22 mouse cellular contexts compared by ENCODE assay signal in the genomic region with DNA sequence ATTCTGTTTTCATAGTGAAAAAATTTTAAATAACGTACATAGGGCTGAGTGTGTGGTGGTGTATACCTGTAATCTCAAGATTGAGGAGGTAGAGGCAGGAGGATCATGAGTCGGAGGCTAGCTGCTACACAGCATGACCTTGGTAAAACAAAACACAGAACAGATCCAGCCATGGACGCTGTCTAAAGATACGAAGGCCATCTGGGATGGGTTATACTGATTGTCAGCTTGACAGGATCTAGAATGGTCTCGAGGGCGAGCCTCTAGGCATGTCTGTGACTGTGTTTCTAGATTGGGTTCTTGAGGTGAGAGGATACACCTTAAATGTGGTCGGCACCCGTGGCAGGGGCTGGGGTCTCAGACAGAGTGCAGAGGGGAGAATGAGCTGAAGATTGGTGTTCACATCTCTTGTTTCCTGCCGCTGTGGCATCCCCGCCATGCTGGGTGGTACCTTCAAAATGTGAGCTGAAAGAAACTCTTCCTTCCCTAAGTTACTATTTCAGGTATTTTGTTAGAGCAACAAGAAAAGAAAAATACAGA. TPM values are rescaled to one million over a fixed set of nuclear protein-coding genes. Genes with fewer than 3 reads are reported as not detected.
DNase-seq lines count a peak whose midpoint lies in the region; ATAC-seq and TF ChIP-seq lines count a peak whose summit lies in the region.
"Had no signal": no experiment of that assay in that cellular context is flagged by ENCODE, and none has a peak within 500 bp of the region (broad histone marks: within the 10 kb centered on the region; RNA-seq: fewer than 3 reads in every experiment).

No protein-coding gene starts in this region.

- no peak for ATAC-seq in embryonic facial prominence, embryonic 13.5 days (ENCODE audit: insufficient number of reproducible peaks, insufficient read depth, low FRiP score, low TSS enrichment, low read depth)
- no peak for ATAC-seq in heart, embryonic 16.5 days (replicated peaks; ENCODE audit: extremely low read depth, insufficient read depth, low FRiP score)
- no peak for ATAC-seq in lung, embryonic 15.5 days (ENCODE audit: borderline replicate concordance, extremely low read depth, low FRiP score, low TSS enrichment)
- ATAC-seq: CD4-positive, CD25-positive, alpha-beta regulatory T cell, adult 4 months; intestine, postnatal 0 days had no signal

- TF ChIP-seq POLR2A in lung, adult 2 months (IDR thresholded peaks at IDR 0.05; ENCODE audit: borderline replicate concordance, extremely low read depth, low read depth, low read length): no peak

- no peak overlapping the region for H3K4me3 ChIP-seq in embryonic facial prominence, embryonic 13.5 days
- H3K4me3 ChIP-seq in embryonic facial prominence, embryonic 10.5 days: no peak overlapping the region
- no peak overlapping the region for H3K4me3 ChIP-seq in heart, embryonic 10.5 days
- no peak overlapping the region for H3K4me3 ChIP-seq in heart, embryonic 16.5 days (ENCODE audit: low read length)
- H3K4me3 ChIP-seq in lung, embryonic 15.5 days: no peak overlapping the region
- no peak overlapping the region for H3K4me3 ChIP-seq in lung, adult 2 months (replicated peaks; ENCODE audit: extremely low read depth, low read depth, low read length)
- H3K4me3 ChIP-seq: forebrain, embryonic 12.5 days; gastrocnemius, adult 2 months; hindbrain, embryonic 10.5 days had no signal

- H3K4me1 ChIP-seq in embryonic facial prominence, embryonic 13.5 days: peaks cover 58% of the 10 kb centered on the region
- H3K4me1 ChIP-seq in embryonic facial prominence, embryonic 10.5 days: peaks cover 26% of the 10 kb centered on the region
- H3K4me1 ChIP-seq in heart, embryonic 10.5 days: peaks cover 42% of the 10 kb centered on the region
- peaks cover 33% of the 10 kb centered on the region for H3K4me1 ChIP-seq in heart, embryonic 16.5 days (ENCODE audit: control insufficient read depth, insufficient read depth, low read length)
- H3K4me1 ChIP-seq in lung, embryonic 15.5 days: peaks cover 38% of the 10 kb centered on the region
- peaks cover 6% of the 10 kb centered on the region for H3K4me1 ChIP-seq in lung, adult 2 months (ENCODE audit: control insufficient read depth, insufficient read depth, low read length)

- WGBS in embryonic facial prominence, embryonic 13.5 days: 59% methylated on average over 10 of the region's 10 CpGs
- WGBS in embryonic facial prominence, embryonic 10.5 days: 73% methylated on average over 10 of the region's 10 CpGs
- WGBS in heart, embryonic 10.5 days: 68% methylated on average over 10 of the region's 10 CpGs
- 57% methylated on average over 10 of the region's 10 CpGs for WGBS in heart, embryonic 16.5 days
- 74% methylated on average over 10 of the region's 10 CpGs for WGBS in lung, embryonic 15.5 days
- 83% methylated on average over 10 of the region's 10 CpGs for WGBS in lung, adult 2 months

- H3K36me3 ChIP-seq in embryonic facial prominence, embryonic 13.5 days: no peaks in the 10 kb centered on the region
- H3K36me3 ChIP-seq in embryonic facial prominence, embryonic 10.5 days (replicated peaks): no peaks in the 10 kb centered on the region
- H3K36me3 ChIP-seq in heart, embryonic 10.5 days: no peaks in the 10 kb centered on the region
- no peaks in the 10 kb centered on the region for H3K36me3 ChIP-seq in heart, embryonic 16.5 days (ENCODE audit: control insufficient read depth, insufficient read depth)
- no peaks in the 10 kb centered on the region for H3K36me3 ChIP-seq in lung, embryonic 15.5 days
- H3K36me3 ChIP-seq: forebrain, embryonic 12.5 days; G1E; hindbrain, embryonic 10.5 days had no signal

- H3K27me3 ChIP-seq in embryonic facial prominence, embryonic 13.5 days: peaks cover 6% of the 10 kb centered on the region
- peaks cover 42% of the 10 kb centered on the region for H3K27me3 ChIP-seq in embryonic facial prominence, embryonic 10.5 days (replicated peaks; ENCODE audit: low read depth, poor library complexity, severe bottlenecking)
- peaks cover 32% of the 10 kb centered on the region for H3K27me3 ChIP-seq in heart, embryonic 10.5 days (ENCODE audit: insufficient read depth, poor library complexity, severe bottlenecking)
- H3K27me3 ChIP-seq in heart, embryonic 16.5 days (ENCODE audit: control insufficient read depth, insufficient read depth, low read length): 0 out of 2 replicates have a peak, but pooled peaks cover 5% of the 10 kb centered on the region
- peaks cover 9% of the 10 kb centered on the region; the same call in 1 of the 2 replicates for H3K27me3 ChIP-seq in lung, embryonic 15.5 days

- no peaks in the 10 kb centered on the region for H3K9me3 ChIP-seq in embryonic facial prominence, embryonic 13.5 days
- H3K9me3 ChIP-seq in embryonic facial prominence, embryonic 10.5 days: no peaks in the 10 kb centered on the region
- no peaks in the 10 kb centered on the region for H3K9me3 ChIP-seq in heart, embryonic 10.5 days
- H3K9me3 ChIP-seq in heart, embryonic 16.5 days (replicated peaks; ENCODE audit: control insufficient read depth, low read length): no peaks in the 10 kb centered on the region
- H3K9me3 ChIP-seq in lung, embryonic 15.5 days: no peaks in the 10 kb centered on the region
- H3K9me3 ChIP-seq: forebrain, embryonic 12.5 days had no signal

- no peak overlapping the region for H3K27ac ChIP-seq in embryonic facial prominence, embryonic 13.5 days
- H3K27ac ChIP-seq in embryonic facial prominence, embryonic 10.5 days (replicated peaks): no peak overlapping the region
- no peak overlapping the region for H3K27ac ChIP-seq in heart, embryonic 10.5 days
- H3K27ac ChIP-seq in heart, embryonic 16.5 days (ENCODE audit: low read length): peak overlapping the region; percentile 85
- 0 out of 2 replicates have a peak overlapping the region, but pooled peaks have one; percentile 10 for H3K27ac ChIP-seq in lung, embryonic 15.5 days
- H3K27ac ChIP-seq: forebrain, embryonic 12.5 days; gastrocnemius, adult 2 months; hindbrain, embryonic 10.5 days; hindbrain, embryonic 14.5 days had no signal

- peak overlapping the region; percentile 41 for H3K4me2 ChIP-seq in embryonic facial prominence, embryonic 13.5 days
- no peak overlapping the region; the same call in 1 of the 2 replicates for H3K4me2 ChIP-seq in heart, embryonic 16.5 days (ENCODE audit: low read depth, low read length)
- H3K4me2 ChIP-seq in lung, embryonic 15.5 days: peak overlapping the region; percentile 22; the same call in 1 of the 2 replicates
- H3K4me2 ChIP-seq: forebrain, embryonic 12.5 days; hindbrain, embryonic 14.5 days had no signal

- intact Hi-C loops in heart, postnatal 25 days (cut with DNase I): no loop called here

- H3K9ac ChIP-seq in embryonic facial prominence, embryonic 13.5 days: no peak overlapping the region
- no peak overlapping the region for H3K9ac ChIP-seq in heart, embryonic 16.5 days (ENCODE audit: low read length)
- H3K9ac ChIP-seq in lung, embryonic 15.5 days: no peak overlapping the region
- H3K9ac ChIP-seq: forebrain, embryonic 12.5 days; hindbrain, embryonic 14.5 days had no signal

- DNase-seq in embryonic facial prominence, embryonic 10.5 days (ENCODE audit: low spot score): no peak
- peak; percentile 50 for DNase-seq in heart, embryonic 10.5 days (ENCODE audit: low spot score)
- DNase-seq in heart, adult 9 months (ENCODE audit: low spot score in 2 of 2): no peak
- DNase-seq in heart, postnatal 25 days (ENCODE audit: low spot score): no peak
- DNase-seq in lung, adult 2 months: no peak
- DNase-seq: adrenal gland, adult 8-10 months; adrenal gland, postnatal 36 days; B cell, adult 2 months; cerebellum, adult 2 months; cerebellum, postnatal 10 days; gastrocnemius, adult 2 months; gastrocnemius, postnatal 25 days; kidney, adult 8-10 months had no signal

- TF ChIP-seq CTCF in lung, adult 2 months (IDR thresholded peaks at IDR 0.05; ENCODE audit: insufficient read depth, low read length): no peak

RNA-seq across cellular contexts. Expression of a gene that starts 3.8 kb away (rescaled TPM):
- polyA plus RNA-seq in embryonic facial prominence, embryonic 13.5 days (2015; fragmentation: Nextera tagmentation; extraction: Ambion mirVana): 68.6 and 68.9 TPM in 2 replicates
- 20.2 and 24.5 TPM in 2 replicates for polyA plus RNA-seq in embryonic facial prominence, embryonic 10.5 days (2016; fragmentation: Nextera tagmentation; extraction: Ambion mirVana)
- 21.0 and 24.1 TPM in 2 replicates for polyA plus RNA-seq in heart, embryonic 10.5 days (2016; fragmentation: Nextera tagmentation; extraction: Ambion mirVana)
- 63.0 and 64.3 TPM in 2 replicates for polyA plus RNA-seq in heart, embryonic 16.5 days (2015; fragmentation: Nextera tagmentation; extraction: Ambion mirVana)
- total RNA-seq in heart, postnatal 25 days (2021): 100 to 1,000 TPM; 173 to 176 TPM
- polyA plus RNA-seq in lung, embryonic 15.5 days (2015; fragmentation: Nextera tagmentation; extraction: Ambion mirVana): 83.7 and 84.4 TPM in 2 replicates
- 135 and 156 TPM in 2 replicates for polyA plus RNA-seq in lung, adult 2 months (2012; rRNA removed)

Comparison
In these comparisons a context has a peak if more than half of its experiments do, and no peak if none do; other contexts are left out.
1. H3K27ac ChIP-seq: peak in heart, embryonic 16.5 days (single experiment) and lung, embryonic 15.5 days (single experiment); none in embryonic facial prominence, embryonic 13.5 days (single experiment), embryonic facial prominence, embryonic 10.5 days (single experiment) and heart, embryonic 10.5 days (single experiment).